Mouse (Mus musculus) liver, postnatal 0 days (tissue): ENCODE data around the gene Magel2. TPM values are rescaled to one million over a fixed set of nuclear protein-coding genes. Genes with fewer than 3 reads are reported as not detected.

Source experiments
- ATAC-seq: fragments of 200-750 bp; cut with Nextera tagmentation; 2 replicates; pipeline ENCODE4 v1.8.0; 2017; ENCODE audit warnings: mild to moderate bottlenecking, moderate library complexity
- DNase-seq: peaks from one replicate; pipeline ENCODE4 v3.0.0-alpha.2; 2016
- H3K27ac ChIP-seq: fragments of 300-500 bp; sonication (generic); 2 replicates; pipeline ENCODE4 v1.5.1; 2014; ENCODE audit warnings: antibody characterized with exemption, moderate library complexity, mild to moderate bottlenecking, low read depth
- H3K27me3 ChIP-seq: fragments of 300-500 bp; sonication (generic); 2 replicates; pipeline ENCODE4 v1.6.1; 2014; ENCODE audit warnings: low read length, control low read depth, mixed read lengths; ENCODE audit not compliant: insufficient read depth
- H3K36me3 ChIP-seq: fragments of 300-500 bp; sonication (generic); replicated peaks from 2 replicates; pipeline ENCODE4 v1.6.1; 2014; ENCODE audit warnings: mild to moderate bottlenecking, control low read depth, low read length, moderate library complexity, mixed read lengths; ENCODE audit not compliant: insufficient read depth
- H3K4me1 ChIP-seq: fragments of 300-500 bp; sonication (generic); 2 replicates; pipeline ENCODE4 v1.6.1; 2014; ENCODE audit warnings: antibody characterized with exemption, mild to moderate bottlenecking, control low read depth; ENCODE audit not compliant: insufficient read depth
- H3K4me2 ChIP-seq: fragments of 300-500 bp; sonication (generic); 2 replicates; pipeline ENCODE4 v1.6.1; 2014; ENCODE audit warnings: low read depth, mild to moderate bottlenecking, low read length, moderate library complexity, mixed read lengths
- H3K4me3 ChIP-seq: fragments of 300-500 bp; sonication (generic); 2 replicates; pipeline ENCODE4 v1.5.1; 2014; ENCODE audit warnings: low read depth, low read length
- H3K9ac ChIP-seq: fragments of 300-500 bp; sonication (generic); replicated peaks from 2 replicates; pipeline ENCODE4 v1.6.1; 2014; ENCODE audit warnings: mild to moderate bottlenecking, moderate library complexity
- H3K9me3 ChIP-seq: fragments of 300-500 bp; sonication (generic); 2 replicates; pipeline ENCODE4 v1.6.1; 2016; ENCODE audit warnings: mild to moderate bottlenecking, control low read depth, low read length, mixed read lengths
- CTCF ChIP-seq: sonication (generic); IDR thresholded peaks from 2 replicates; pipeline ENCODE4 v1.5.1; 2016; ENCODE audit warnings: antibody characterized with exemption, low read depth
- EP300 ChIP-seq: IDR thresholded peaks from 2 replicates; pipeline ENCODE4 v1.6.1; 2016; ENCODE audit warnings: antibody characterized with exemption, low read depth, mild to moderate bottlenecking
- WGBS: fragments of 180-500 bp; shearing (Covaris S2); extraction: QIAGEN DNeasy Blood & Tissue Kit; methylation state at CpG from one replicate; pipeline ENCODE4 v1.1.7; 2014; ENCODE audit not compliant: insufficient replicate concordance; 5-methylcytosine and 5-hydroxymethylcytosine counted together
- polyA plus RNA-seq: library from polyadenylated mRNA; unstranded; fragments of >200 nt; fragmentation: Nextera tagmentation; extraction: Ambion mirVana; gene quantifications from 2 replicates; pipeline ENCODE4 v1.2.1, GENCODE M21; 2015

Gene Magel2
- polyA plus RNA-seq, 1 experiment from 2014 or later = not detected

DNA sequence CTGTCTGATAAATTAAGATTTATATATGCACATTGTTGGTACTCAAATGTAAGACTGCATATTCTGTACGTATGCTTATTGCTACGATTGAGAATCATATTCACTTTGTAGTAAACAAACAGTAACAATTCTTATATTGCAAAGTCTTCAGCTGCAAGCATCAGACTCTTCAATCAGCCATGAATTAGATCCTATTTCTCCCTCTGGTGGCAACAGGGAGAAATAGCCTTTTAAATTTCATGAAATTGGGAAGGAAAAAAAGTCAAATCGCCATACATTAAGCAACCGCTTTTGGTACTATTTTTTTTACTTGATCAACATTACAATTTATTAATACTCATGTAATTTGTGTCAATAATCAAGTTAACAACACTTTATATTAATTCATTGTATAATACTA, 11.5 kb downstream of the Magel2 start:
- Histone ChIP-seq H3K27ac (no peak overlapping the region), H3K4me1 (no peaks in the 10 kb centered on the region), H3K4me2 (no peak overlapping the region), H3K27me3 (no peaks in the 10 kb centered on the region), H3K9ac (no peak overlapping the region), H3K9me3 (no peaks in the 10 kb centered on the region), H3K36me3 (no peaks in the 10 kb centered on the region), H3K4me3 (no peak overlapping the region)
- ATAC-seq = no peak
- no peak for TF ChIP-seq EP300
- TF ChIP-seq CTCF = no peak
- no peak for DNase-seq
- 39% methylated on average over 4 of the region's 4 CpGs for WGBS

DNA sequence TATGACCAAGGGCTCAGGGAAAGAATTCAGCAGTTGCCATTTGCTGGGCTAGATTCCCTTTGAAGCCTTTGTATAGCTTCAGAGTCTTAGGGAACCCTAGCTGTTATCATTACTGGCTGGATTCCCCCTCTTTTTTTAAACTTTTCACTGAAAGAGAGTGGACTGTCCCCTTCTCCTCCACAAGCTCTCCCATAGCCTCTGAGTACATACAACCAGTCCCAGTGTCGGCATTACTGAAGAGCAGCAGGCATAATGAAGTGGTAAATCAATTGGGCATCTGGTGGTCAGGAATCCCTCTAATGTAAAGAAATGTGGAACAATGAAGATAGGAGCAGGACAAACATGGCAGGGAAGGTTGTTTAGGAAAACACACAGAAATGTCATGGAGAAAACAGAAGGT, 15.4 kb downstream of the Magel2 start:
- Histone ChIP-seq H3K27ac (no peak overlapping the region), H3K9ac (no peak overlapping the region), H3K4me2 (no peak overlapping the region), H3K27me3 (no peaks in the 10 kb centered on the region), H3K4me1 (no peaks in the 10 kb centered on the region), H3K36me3 (no peaks in the 10 kb centered on the region), H3K4me3 (no peak overlapping the region), H3K9me3 (no peaks in the 10 kb centered on the region)
- DNase-seq (no peak), ATAC-seq (no peak)
- TF ChIP-seq EP300 = no peak
- no peak for TF ChIP-seq CTCF
- 40% methylated on average over 1 of the region's 1 CpGs for WGBS

DNA sequence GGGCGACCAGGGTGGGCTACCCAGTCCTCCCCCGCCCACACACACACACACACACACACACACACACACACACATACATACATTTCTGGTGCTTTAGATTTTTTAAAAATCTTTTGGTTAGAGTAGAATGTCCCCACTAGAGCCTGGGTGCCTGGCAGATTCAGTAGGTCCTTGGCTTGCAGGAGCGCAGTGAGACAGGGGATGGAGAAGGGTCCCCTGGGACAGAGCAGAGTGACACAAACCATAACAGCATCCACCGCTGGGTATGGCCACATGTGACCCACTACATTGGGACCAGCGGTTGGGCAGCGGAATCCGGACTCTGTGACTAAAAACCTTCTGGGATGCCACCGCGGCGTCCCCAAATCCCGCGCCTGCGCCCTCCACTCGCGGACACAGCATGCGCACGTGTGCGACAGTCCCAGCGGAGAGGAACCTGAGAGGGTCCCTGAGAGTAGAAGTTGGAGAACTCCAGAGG, 29.8 kb downstream of the Magel2 start:
- 49% methylated on average over 19 of the region's 19 CpGs for WGBS
- H3K9me3 ChIP-seq = no peaks in the 10 kb centered on the region
- no peak overlapping the region for H3K27ac ChIP-seq
- DNase-seq (no peak), ATAC-seq (no peak)
- no peaks in the 10 kb centered on the region for H3K36me3 ChIP-seq
- no peaks in the 10 kb centered on the region for H3K4me1 ChIP-seq
- H3K9ac ChIP-seq = no peak overlapping the region
- H3K4me2 ChIP-seq = no peak overlapping the region
- H3K4me3 ChIP-seq = no peak overlapping the region
- no peaks in the 10 kb centered on the region for H3K27me3 ChIP-seq
- TF ChIP-seq CTCF (no peak), EP300 (no peak)

DNA sequence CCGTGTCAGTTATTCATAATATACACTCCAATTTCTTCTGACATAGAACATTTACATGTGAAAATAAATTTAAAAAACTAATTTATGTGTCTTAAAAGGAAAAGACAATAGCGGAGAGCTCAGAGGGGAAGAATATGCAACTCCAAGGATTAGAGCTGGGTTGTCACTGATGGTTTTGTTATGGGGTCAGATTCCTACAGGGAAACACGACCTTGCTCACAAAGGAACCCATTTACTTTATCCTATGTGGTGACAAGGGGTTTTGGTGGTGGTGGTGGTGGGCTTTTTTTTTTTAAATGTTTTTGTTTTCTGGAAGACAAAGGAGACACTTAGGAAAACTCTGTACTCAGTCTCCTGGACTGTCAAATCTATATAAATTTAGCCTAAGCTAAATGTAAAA, 31.0 kb downstream of the Magel2 start:
- TF ChIP-seq CTCF (no peak), EP300 (no peak)
- DNase-seq (no peak), ATAC-seq (no peak)
- Histone ChIP-seq H3K4me3 (no peak overlapping the region), H3K4me1 (no peaks in the 10 kb centered on the region), H3K9ac (no peak overlapping the region), H3K36me3 (no peaks in the 10 kb centered on the region), H3K27ac (no peak overlapping the region), H3K9me3 (no peaks in the 10 kb centered on the region), H3K27me3 (no peaks in the 10 kb centered on the region), H3K4me2 (no peak overlapping the region)
- 49% methylated on average over 3 of the region's 3 CpGs for WGBS

DNA sequence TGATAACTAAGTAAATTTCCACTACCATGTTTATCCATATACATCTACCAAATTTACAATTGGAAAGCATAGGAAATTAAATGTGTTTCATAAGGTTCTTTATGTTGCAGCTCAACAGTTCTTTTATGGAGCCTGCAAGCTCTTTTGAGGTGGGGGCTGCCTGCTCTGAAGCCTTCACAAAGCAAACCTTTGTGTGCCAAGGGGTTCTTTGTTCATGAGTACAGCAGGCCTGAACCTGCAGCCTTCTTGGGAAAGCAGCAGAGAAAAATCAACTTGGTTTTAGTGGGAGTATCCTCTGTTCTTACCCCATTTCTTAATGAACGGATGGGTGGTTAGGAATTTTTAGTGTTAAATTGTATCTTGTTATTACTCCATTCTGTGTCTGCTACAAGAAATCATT, 38.4 kb downstream of the Magel2 start:
- Histone ChIP-seq H3K4me3 (no peak overlapping the region), H3K27ac (no peak overlapping the region), H3K9ac (no peak overlapping the region), H3K9me3 (no peaks in the 10 kb centered on the region), H3K36me3 (no peaks in the 10 kb centered on the region), H3K4me1 (peaks cover 6% of the 10 kb centered on the region; the same call in 1 of the 2 replicates), H3K4me2 (no peak overlapping the region), H3K27me3 (no peaks in the 10 kb centered on the region)
- 60% methylated on average over 1 of the region's 1 CpGs for WGBS
- no peak for DNase-seq
- ATAC-seq = no peak
- no peak for TF ChIP-seq CTCF
- no peak for TF ChIP-seq EP300

DNA sequence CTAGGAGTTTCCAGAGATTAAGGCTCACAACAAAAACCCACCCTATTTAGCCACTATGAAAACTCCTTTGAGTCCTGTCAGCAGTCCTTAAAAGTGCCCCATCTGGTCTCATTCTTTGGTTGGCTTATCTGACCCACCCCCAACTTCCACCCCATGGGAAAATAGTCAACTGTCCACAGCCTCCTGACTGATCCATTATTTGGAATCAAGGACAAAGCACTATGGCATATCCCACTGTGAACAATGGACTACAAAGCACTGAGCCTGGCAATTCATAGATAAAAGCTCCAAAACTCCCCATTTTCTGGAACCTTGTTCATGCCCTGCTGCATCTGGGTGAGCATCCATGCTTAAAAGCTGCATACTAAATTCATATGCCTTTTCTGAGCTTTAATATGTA, 39.4 kb downstream of the Magel2 start:
- DNase-seq (no peak), ATAC-seq (no peak)
- Histone ChIP-seq H3K36me3 (no peaks in the 10 kb centered on the region), H3K4me1 (peaks cover 6% of the 10 kb centered on the region; the same call in 1 of the 2 replicates), H3K27ac (no peak overlapping the region), H3K4me3 (no peak overlapping the region), H3K9me3 (peaks cover 4% of the 10 kb centered on the region; the same call in 1 of the 2 replicates), H3K27me3 (no peaks in the 10 kb centered on the region), H3K9ac (no peak overlapping the region), H3K4me2 (no peak overlapping the region)
- TF ChIP-seq EP300 (no peak), CTCF (no peak)

DNA sequence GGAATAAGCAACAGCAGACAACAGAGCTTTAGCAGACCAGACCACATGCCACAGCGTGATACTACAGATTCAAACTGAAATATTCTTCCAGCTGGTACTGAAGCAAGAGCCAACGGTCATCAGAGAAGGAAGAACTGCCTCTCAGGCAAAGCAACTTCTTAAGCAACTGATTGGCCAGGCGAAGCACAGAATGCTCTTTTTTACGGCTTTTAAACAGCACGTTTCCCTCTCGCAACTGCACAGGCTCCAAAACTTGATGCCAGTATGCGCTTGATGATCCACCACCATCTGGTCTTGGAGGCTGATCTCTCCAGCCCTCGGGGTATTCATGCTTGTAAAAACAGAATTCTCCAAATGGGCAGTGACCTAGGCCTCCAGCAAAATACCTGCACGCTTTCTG, 41.5 kb downstream of the Magel2 start:
- Histone ChIP-seq H3K27ac (no peak overlapping the region), H3K9ac (no peak overlapping the region), H3K4me1 (peaks cover 6% of the 10 kb centered on the region; the same call in 1 of the 2 replicates), H3K27me3 (no peaks in the 10 kb centered on the region), H3K36me3 (no peaks in the 10 kb centered on the region), H3K4me2 (no peak overlapping the region), H3K4me3 (no peak overlapping the region), H3K9me3 (peaks cover 4% of the 10 kb centered on the region; the same call in 1 of the 2 replicates)
- TF ChIP-seq EP300 (no peak), CTCF (no peak)
- WGBS = 83% methylated on average over 9 of the region's 9 CpGs
- ATAC-seq (no peak), DNase-seq (no peak)
